Mouse (Mus musculus) lung, adult 10 weeks (tissue): ENCODE data around the gene Pgp. TPM values are rescaled to one million over a fixed set of nuclear protein-coding genes. Genes with fewer than 3 reads are reported as not detected.

Experiments used
- polyA plus RNA-seq: library from polyadenylated mRNA; stranded (reverse); fragments of 350-450 nt; fragmentation: Illumina TruSeq; extraction: RNeasy Lipid Tissue Mini Kit (QIAGEN cat#74804); gene quantifications from one replicate; pipeline ENCODE4 v1.2.3, GENCODE M21; 2014; ENCODE audit warnings: low read depth, low replicate concordance; ENCODE audit not compliant: insufficient read depth

Gene Pgp
- 20.4 TPM for polyA plus RNA-seq

DNA sequence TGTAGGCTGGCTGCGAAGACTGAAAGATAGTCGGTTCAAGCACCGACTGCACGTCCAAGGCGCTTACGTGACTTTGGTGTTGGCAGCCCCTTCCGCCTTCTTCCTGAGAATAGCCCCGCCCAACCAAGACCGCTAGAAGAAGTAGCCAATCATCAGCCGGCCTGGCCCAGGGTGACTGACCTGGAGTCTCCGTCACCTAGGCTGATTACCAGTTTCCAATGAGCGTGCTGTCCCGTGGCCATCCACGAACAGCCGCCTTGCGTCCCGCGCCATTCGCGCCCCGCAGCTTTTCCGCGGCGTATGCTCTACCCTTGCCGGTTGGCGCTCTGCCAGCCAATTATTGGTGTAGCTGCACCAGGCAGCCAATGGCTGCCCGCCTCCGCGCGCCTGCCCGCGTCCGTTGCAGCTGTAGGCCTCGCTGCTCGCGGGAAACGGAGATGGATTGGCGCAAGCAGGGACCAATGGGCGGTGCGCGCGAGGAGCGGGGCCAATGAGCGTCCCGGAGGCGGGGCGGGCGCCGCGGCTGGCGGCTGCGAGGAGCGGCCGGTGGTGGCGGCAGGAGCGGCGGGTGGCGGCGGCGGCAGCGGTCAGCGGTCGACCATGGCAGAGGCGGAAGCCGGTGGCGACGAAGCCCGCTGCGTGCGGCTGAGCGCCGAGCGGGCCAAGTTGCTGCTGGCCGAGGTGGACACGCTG lies at the start of gene Pgp, which contains the start of gene E4f1:
Gene Pgp, plus strand, starts transcription at position 483 of the 693 bp plus-strand sequence.
Gene E4f1, minus strand, starts transcription at position 404 of the 693 bp plus-strand sequence.

GRCm38 (mm10) chr17:24426471-24427169 lies 43.6 kb upstream of the Pgp start, which contains the start of gene Eci1:
Gene Eci1 (plus strand): TSS chr17:24426641.

GRCm38 (mm10) chr17:24442632-24443155 lies 27.5 kb upstream of the Pgp start, which contains the start of gene Dnase1l2:
Gene Dnase1l2 (minus strand): TSS chr17:24443105.

GRCm38 (mm10) chr17:24473612-24474275 lies 3.6 kb downstream of the Pgp start, which contains the start of gene Bricd5:
Gene Bricd5 (plus strand): TSS chr17:24473884.

DNA sequence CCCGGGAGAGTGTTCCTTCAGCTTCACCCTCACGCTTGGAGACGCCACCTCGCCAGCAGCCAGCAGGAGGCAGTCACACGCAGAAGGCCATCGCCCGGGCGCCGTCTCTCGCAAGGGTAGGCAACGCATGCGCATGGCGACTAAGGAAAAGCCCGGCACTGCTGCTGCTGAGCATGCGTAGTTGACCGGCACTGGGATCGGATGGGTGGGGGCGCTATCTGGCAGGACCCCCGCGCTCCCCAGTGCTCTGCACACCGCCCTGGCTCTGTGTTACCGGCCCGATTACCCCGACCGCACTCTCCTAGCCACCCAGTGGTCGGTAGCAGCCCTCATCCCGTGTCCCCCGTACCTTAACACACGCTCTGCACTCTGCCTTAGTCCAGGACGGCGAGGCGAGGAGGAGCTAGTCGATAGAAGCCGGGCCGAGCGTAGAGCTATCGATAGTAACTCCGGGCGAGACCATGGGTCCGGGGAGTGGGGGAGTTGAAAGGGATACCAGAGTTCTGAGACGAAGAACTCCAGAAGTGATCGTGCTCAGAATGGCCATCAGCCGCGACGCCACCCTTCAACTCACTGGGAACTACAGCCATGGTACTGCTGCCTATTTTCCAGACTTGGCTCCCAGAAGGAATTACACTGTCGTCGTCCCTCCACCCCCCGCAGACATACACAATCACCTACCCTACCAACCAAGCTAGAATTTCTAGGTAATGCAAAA lies 8.6 kb downstream of the Pgp start, which contains the start of gene Mlst8:
Gene Mlst8, minus strand, starts transcription at position 416 of the 718 bp plus-strand sequence.

GRCm38 (mm10) chr17:24488186-24488661 lies 18.0 kb downstream of the Pgp start, which contains the start of gene Caskin1:
Gene Caskin1 (plus strand): TSS chr17:24488601.

Other genes starting within 250 kb of the Pgp start
- 5.1 TPM for gene Tedc2, start 249.5 kb upstream of the Pgp start, polyA plus RNA-seq
- gene Ccnf, start 218.9 kb upstream of the Pgp start, polyA plus RNA-seq: 0.92 TPM
- gene Abca17, start 119.3 kb upstream of the Pgp start, polyA plus RNA-seq: 1.2 TPM
- 69.4 TPM for gene Abca3, start 118.4 kb upstream of the Pgp start, polyA plus RNA-seq
- gene Rnps1, start 55.8 kb upstream of the Pgp start, polyA plus RNA-seq: 55.3 TPM
- 68.8 TPM for gene Eci1, start 43.8 kb upstream of the Pgp start, polyA plus RNA-seq
- 4.0 TPM for gene Dnase1l2, start 27.3 kb upstream of the Pgp start, polyA plus RNA-seq
- gene E4f1, start 79 bp upstream of the Pgp start, polyA plus RNA-seq: 21.7 TPM
- not detected for gene Bricd5, start 3.5 kb downstream of the Pgp start, polyA plus RNA-seq
- 8.3 TPM for gene Mlst8, start 8.7 kb downstream of the Pgp start, polyA plus RNA-seq
- gene Caskin1, start 18.2 kb downstream of the Pgp start, polyA plus RNA-seq: 0.34 TPM
- 59.5 TPM for gene Traf7, start 57.5 kb downstream of the Pgp start, polyA plus RNA-seq
- 0.42 TPM for gene Rab26, start 63.8 kb downstream of the Pgp start, polyA plus RNA-seq
- gene Pkd1, start 79.4 kb downstream of the Pgp start, polyA plus RNA-seq: 28.6 TPM
- 60.0 TPM for gene Tsc2, start 162.2 kb downstream of the Pgp start, polyA plus RNA-seq
- gene Nthl1, start 162.3 kb downstream of the Pgp start, polyA plus RNA-seq: 10.0 TPM
- 287 TPM for gene Slc9a3r2, start 179.9 kb downstream of the Pgp start, polyA plus RNA-seq
- 29.8 TPM for gene Npw, start 188.1 kb downstream of the Pgp start, polyA plus RNA-seq
- 17.1 TPM for gene Zfp598, start 199.3 kb downstream of the Pgp start, polyA plus RNA-seq
- gene Syngr3, start 219.6 kb downstream of the Pgp start, polyA plus RNA-seq: 0.15 TPM
- gene Gfer, start 225.8 kb downstream of the Pgp start, polyA plus RNA-seq: 16.3 TPM
- 5.1 TPM for gene Noxo1, start 225.8 kb downstream of the Pgp start, polyA plus RNA-seq
- 18.7 TPM for gene Tbl3, start 237.3 kb downstream of the Pgp start, polyA plus RNA-seq
- not detected for gene Rnf151, start 247.7 kb downstream of the Pgp start, polyA plus RNA-seq
- gene Rps2, start 247.7 kb downstream of the Pgp start, polyA plus RNA-seq: 1,101 TPM